Mouse (Mus musculus): ENCODE results near the gene Iqcj.

- TF ChIP-seq CTCF (IDR thresholded peaks at IDR 0.05; ENCODE audit: low read depth, low read length) (no peak), POLR2AphosphoS5 (IDR thresholded peaks at IDR 0.05; ENCODE audit: insufficient replicate concordance, low read depth, low read length) (no peak), GATA1 (IDR thresholded peaks at IDR 0.05; ENCODE audit: borderline replicate concordance, low read length) (no peak), TAL1 (conservative IDR thresholded peaks at IDR 0.05; ENCODE audit: low read depth, low read length) (no peak), GATA2 (IDR thresholded peaks at IDR 0.05; ENCODE audit: borderline replicate concordance, low read depth, low read length) (no peak)
Observed at GRCm38 (mm10) chr3:68105081-68105685, 213.2 kb downstream of the Iqcj start.

Data from G1E (cell line).